ENCODE assay signal across 16 mouse cellular contexts in the genomic region with DNA sequence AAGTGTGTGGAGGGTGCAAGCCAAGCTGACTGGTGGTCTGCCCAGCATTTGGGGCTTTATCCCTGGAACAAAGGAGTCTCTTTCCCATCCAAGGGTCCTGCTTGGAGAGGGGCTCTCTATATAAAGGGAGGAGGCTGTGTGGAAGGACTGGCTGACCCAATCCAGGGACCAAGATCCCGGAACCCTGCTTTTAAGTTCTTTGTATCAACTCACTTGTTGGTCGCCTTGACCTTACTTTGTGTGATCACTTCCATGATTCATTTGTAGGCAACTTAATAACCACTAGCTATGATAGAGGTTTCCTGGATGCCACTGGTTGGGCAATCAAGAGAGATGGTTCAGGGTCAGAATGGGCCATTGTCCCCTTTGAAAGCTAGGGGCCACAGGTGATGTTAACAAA.
"Had no signal": no experiment of that assay in that cellular context is flagged by ENCODE, and none has a peak within 500 bp of the region (broad histone marks: within the 10 kb centered on the region; RNA-seq: fewer than 3 reads in every experiment).

No protein-coding gene starts in this region.

- H3K4me1 ChIP-seq: neural tube, embryonic 13.5 days; neural tube, embryonic 15.5 days; stomach, embryonic 15.5 days had no signal

- H3K4me2 ChIP-seq: neural tube, embryonic 13.5 days; neural tube, embryonic 15.5 days; stomach, embryonic 15.5 days had no signal

- H3K36me3 ChIP-seq: neural tube, embryonic 13.5 days; neural tube, embryonic 15.5 days; stomach, embryonic 15.5 days had no signal

- H3K27ac ChIP-seq: neural tube, embryonic 13.5 days; neural tube, embryonic 15.5 days; stomach, embryonic 15.5 days; stomach, postnatal 0 days had no signal

- H3K9me3 ChIP-seq: neural tube, embryonic 13.5 days; neural tube, embryonic 15.5 days; stomach, embryonic 15.5 days had no signal

- H3K9ac ChIP-seq: neural tube, embryonic 13.5 days; neural tube, embryonic 15.5 days; stomach, embryonic 15.5 days had no signal

- H3K4me3 ChIP-seq: neural tube, embryonic 13.5 days; neural tube, embryonic 15.5 days; stomach, embryonic 15.5 days had no signal

- H3K27me3 ChIP-seq: neural tube, embryonic 13.5 days; neural tube, embryonic 15.5 days; stomach, embryonic 15.5 days had no signal

- DNase-seq: retina, postnatal 1 day; right cerebral cortex, adult 18-20 months; right cerebral cortex, postnatal 14 days; right cerebral cortex, postnatal 25 days; right cerebral cortex, postnatal 4 days; spleen, adult 18-20 months; thymus, adult 18-20 months; thymus, adult 2 months; thymus, postnatal 14 days; thymus, postnatal 25 days; thymus, postnatal 36 days; thymus, postnatal 4 days had no signal
